Mouse (Mus musculus): ENCODE results near the gene Gzmf. TPM values are rescaled to one million over a fixed set of nuclear protein-coding genes. Genes with fewer than 3 reads are reported as not detected.
"Not testable (repeated sequence)": the region's sequence is repeated elsewhere in the genome, so short reads cannot be mapped to it uniquely, and the experiment has no call there.

Gene Gzmf
- polyA plus RNA-seq, 1 experiment from 2014 or later = not detected

- Histone ChIP-seq H3K4me2 (no peak within 1 kb of the TSS), H3K4me3 (ENCODE audit: low read depth, low read length) (no peak within 1 kb of the TSS), H3K27me3 (ENCODE audit: control insufficient read depth, insufficient read depth, low read length) (no peaks in the 10 kb centered on the region), H3K4me1 (ENCODE audit: control insufficient read depth, insufficient read depth, low read length) (no peaks in the 10 kb centered on the region), H3K9me3 (replicated peaks; ENCODE audit: control insufficient read depth, low read length) (no peaks in the 10 kb centered on the region), H3K9ac (ENCODE audit: low read depth, low read length) (no peak within 1 kb of the TSS), H3K36me3 (ENCODE audit: control insufficient read depth, insufficient read depth, low read length) (no peaks in the 10 kb centered on the region), H3K27ac (ENCODE audit: low read depth, low read length) (no peak within 1 kb of the TSS)
- 86% methylated on average over 5 of the region's 5 CpGs for WGBS (ENCODE audit: insufficient replicate concordance)
- ATAC-seq (replicated peaks; ENCODE audit: insufficient number of reproducible peaks, low FRiP score, low TSS enrichment) = no peak
These were observed 36.7 kb downstream of the Gzmf start, which contains the start of gene Gzmn for GRCm38 (mm10) chr14:56174499-56174898. Gene Gzmn (minus strand): TSS chr14:56174599.

GRCm38 (mm10) chr14:56173396-56173795 lies 37.8 kb downstream of the Gzmf start:
- 81% methylated on average over 6 of the region's 6 CpGs for WGBS (ENCODE audit: insufficient replicate concordance)
- no peak overlapping the region for H3K4me2 ChIP-seq
- no peaks in the 10 kb centered on the region for H3K4me1 ChIP-seq (ENCODE audit: control insufficient read depth, insufficient read depth, low read length)
- H3K27ac ChIP-seq (ENCODE audit: low read depth, low read length) = no peak overlapping the region
- no peak for ATAC-seq (replicated peaks; ENCODE audit: insufficient number of reproducible peaks, low FRiP score, low TSS enrichment)
- no peak overlapping the region for H3K4me3 ChIP-seq (ENCODE audit: low read depth, low read length)
- no peaks in the 10 kb centered on the region for H3K9me3 ChIP-seq (replicated peaks; ENCODE audit: control insufficient read depth, low read length)
- H3K27me3 ChIP-seq (ENCODE audit: control insufficient read depth, insufficient read depth, low read length) = no peaks in the 10 kb centered on the region
- no peaks in the 10 kb centered on the region for H3K36me3 ChIP-seq (ENCODE audit: control insufficient read depth, insufficient read depth, low read length)
- no peak overlapping the region for H3K9ac ChIP-seq (ENCODE audit: low read depth, low read length)

- H3K9ac ChIP-seq (ENCODE audit: low read depth, low read length) = no peak overlapping the region
- no peak overlapping the region for H3K4me3 ChIP-seq (ENCODE audit: low read depth, low read length)
- no peak overlapping the region for H3K27ac ChIP-seq (ENCODE audit: low read depth, low read length)
- no peak overlapping the region for H3K4me2 ChIP-seq
- WGBS (ENCODE audit: insufficient replicate concordance) = 82% methylated on average over 5 of the region's 5 CpGs
- ATAC-seq (replicated peaks; ENCODE audit: insufficient number of reproducible peaks, low FRiP score, low TSS enrichment) = no peak
- H3K27me3 ChIP-seq (ENCODE audit: control insufficient read depth, insufficient read depth, low read length) = no peaks in the 10 kb centered on the region
- H3K36me3 ChIP-seq (ENCODE audit: control insufficient read depth, insufficient read depth, low read length) = no peaks in the 10 kb centered on the region
- H3K9me3 ChIP-seq (replicated peaks; ENCODE audit: control insufficient read depth, low read length) = no peaks in the 10 kb centered on the region
- H3K4me1 ChIP-seq (ENCODE audit: control insufficient read depth, insufficient read depth, low read length) = no peaks in the 10 kb centered on the region
These were observed 38.5 kb downstream of the Gzmf start for GRCm38 (mm10) chr14:56172744-56173143.

- H3K4me2 ChIP-seq = no peak overlapping the region
- H3K9me3 ChIP-seq (replicated peaks; ENCODE audit: control insufficient read depth, low read length) = no peaks in the 10 kb centered on the region
- WGBS (ENCODE audit: insufficient replicate concordance) = 61% methylated on average over 6 of the region's 6 CpGs
- no peak overlapping the region for H3K4me3 ChIP-seq (ENCODE audit: low read depth, low read length)
- no peak overlapping the region for H3K27ac ChIP-seq (ENCODE audit: low read depth, low read length)
- H3K27me3 ChIP-seq (ENCODE audit: control insufficient read depth, insufficient read depth, low read length) = no peaks in the 10 kb centered on the region
- ATAC-seq (replicated peaks; ENCODE audit: insufficient number of reproducible peaks, low FRiP score, low TSS enrichment) = no peak
- H3K4me1 ChIP-seq (ENCODE audit: control insufficient read depth, insufficient read depth, low read length) = no peaks in the 10 kb centered on the region
- H3K36me3 ChIP-seq (ENCODE audit: control insufficient read depth, insufficient read depth, low read length) = no peaks in the 10 kb centered on the region
- no peak overlapping the region for H3K9ac ChIP-seq (ENCODE audit: low read depth, low read length)
These were observed 43.2 kb downstream of the Gzmf start for GRCm38 (mm10) chr14:56168009-56168408.

GRCm38 (mm10) chr14:56162109-56162508 lies 49.1 kb downstream of the Gzmf start:
- Histone ChIP-seq H3K9me3 (replicated peaks; ENCODE audit: control insufficient read depth, low read length) (no peaks in the 10 kb centered on the region), H3K4me1 (ENCODE audit: control insufficient read depth, insufficient read depth, low read length) (no peaks in the 10 kb centered on the region), H3K27ac (ENCODE audit: low read depth, low read length) (no peak overlapping the region), H3K9ac (ENCODE audit: low read depth, low read length) (no peak overlapping the region), H3K36me3 (ENCODE audit: control insufficient read depth, insufficient read depth, low read length) (no peaks in the 10 kb centered on the region), H3K27me3 (ENCODE audit: control insufficient read depth, insufficient read depth, low read length) (no peaks in the 10 kb centered on the region), H3K4me3 (ENCODE audit: low read depth, low read length) (no peak overlapping the region), H3K4me2 (no peak overlapping the region)
- ATAC-seq (replicated peaks; ENCODE audit: insufficient number of reproducible peaks, low FRiP score, low TSS enrichment) = no peak
- 62% methylated on average over 2 of the region's 2 CpGs for WGBS (ENCODE audit: insufficient replicate concordance)

GRCm38 (mm10) chr14:56159479-56159878 lies 51.7 kb downstream of the Gzmf start, which contains the start of gene Gzmg:
Gene Gzmg (minus strand): TSS chr14:56159579.
- H3K4me3 ChIP-seq (ENCODE audit: low read depth, low read length); H3K36me3 ChIP-seq (ENCODE audit: control insufficient read depth, insufficient read depth, low read length); H3K4me2 ChIP-seq; H3K9ac ChIP-seq (ENCODE audit: low read depth, low read length); H3K27ac ChIP-seq (ENCODE audit: low read depth, low read length); H3K4me1 ChIP-seq (ENCODE audit: control insufficient read depth, insufficient read depth, low read length); ATAC-seq (replicated peaks; ENCODE audit: insufficient number of reproducible peaks, low FRiP score, low TSS enrichment); H3K9me3 ChIP-seq (replicated peaks; ENCODE audit: control insufficient read depth, low read length); H3K27me3 ChIP-seq (ENCODE audit: control insufficient read depth, insufficient read depth, low read length): not testable (repeated sequence)
- 63% methylated on average over 2 of the region's 2 CpGs for WGBS (ENCODE audit: insufficient replicate concordance)

GRCm38 (mm10) chr14:56155340-56155739 lies 55.9 kb downstream of the Gzmf start:
- H3K9me3 ChIP-seq (replicated peaks; ENCODE audit: control insufficient read depth, low read length) = no peaks in the 10 kb centered on the region
- no peaks in the 10 kb centered on the region for H3K4me1 ChIP-seq (ENCODE audit: control insufficient read depth, insufficient read depth, low read length)
- H3K4me2 ChIP-seq = no peak overlapping the region
- H3K9ac ChIP-seq (ENCODE audit: low read depth, low read length) = no peak overlapping the region
- no peaks in the 10 kb centered on the region for H3K36me3 ChIP-seq (ENCODE audit: control insufficient read depth, insufficient read depth, low read length)
- no peak overlapping the region for H3K27ac ChIP-seq (ENCODE audit: low read depth, low read length)
- H3K27me3 ChIP-seq (ENCODE audit: control insufficient read depth, insufficient read depth, low read length) = no peaks in the 10 kb centered on the region
- no peak overlapping the region for H3K4me3 ChIP-seq (ENCODE audit: low read depth, low read length)
- WGBS (ENCODE audit: insufficient replicate concordance) = 60% methylated on average over 2 of the region's 2 CpGs
- ATAC-seq (replicated peaks; ENCODE audit: insufficient number of reproducible peaks, low FRiP score, low TSS enrichment) = no peak

Other genes starting within 250 kb of the Gzmf start
- not detected in 2 replicates for gene Mcpt1, start 193.4 kb downstream of the Gzmf start, polyA plus RNA-seq (2014; fragmentation: Nextera tagmentation; extraction: Ambion mirVana)
- gene Mcpt9, start 180.9 kb downstream of the Gzmf start, polyA plus RNA-seq (2014; fragmentation: Nextera tagmentation; extraction: Ambion mirVana) = not detected in 2 replicates
- not detected in 2 replicates for gene Mcpt2, start 169.4 kb downstream of the Gzmf start, polyA plus RNA-seq (2014; fragmentation: Nextera tagmentation; extraction: Ambion mirVana)
- not detected in 2 replicates for gene Mcpt4, start 149.1 kb downstream of the Gzmf start, polyA plus RNA-seq (2014; fragmentation: Nextera tagmentation; extraction: Ambion mirVana)
- gene Mcpt8, start 126.1 kb downstream of the Gzmf start, polyA plus RNA-seq (2014; fragmentation: Nextera tagmentation; extraction: Ambion mirVana) = not detected in 2 replicates
- 0.21 TPM in 1 of 2 replicates, not detected in the other for gene Ctsg, start 108.8 kb downstream of the Gzmf start, polyA plus RNA-seq (2014; fragmentation: Nextera tagmentation; extraction: Ambion mirVana)
- not detected in 2 replicates for gene Gzme, start 90.8 kb downstream of the Gzmf start, polyA plus RNA-seq (2014; fragmentation: Nextera tagmentation; extraction: Ambion mirVana)
- not detected in 2 replicates for gene Gzmd, start 78.8 kb downstream of the Gzmf start, polyA plus RNA-seq (2014; fragmentation: Nextera tagmentation; extraction: Ambion mirVana)
- not detected in 2 replicates for gene Gzmg, start 51.8 kb downstream of the Gzmf start, polyA plus RNA-seq (2014; fragmentation: Nextera tagmentation; extraction: Ambion mirVana)
- not detected in 2 replicates for gene Gzmn, start 36.8 kb downstream of the Gzmf start, polyA plus RNA-seq (2014; fragmentation: Nextera tagmentation; extraction: Ambion mirVana)
- gene Gzmc, start 23.2 kb upstream of the Gzmf start, polyA plus RNA-seq (2014; fragmentation: Nextera tagmentation; extraction: Ambion mirVana) = not detected in 2 replicates
- not detected in 2 replicates for gene Gzmb, start 50.8 kb upstream of the Gzmf start, polyA plus RNA-seq (2014; fragmentation: Nextera tagmentation; extraction: Ambion mirVana)
- not detected in 2 replicates for gene Atp12a, start 153.7 kb upstream of the Gzmf start, polyA plus RNA-seq (2014; fragmentation: Nextera tagmentation; extraction: Ambion mirVana)
- gene Rnf17, start 191.2 kb upstream of the Gzmf start, polyA plus RNA-seq (2014; fragmentation: Nextera tagmentation; extraction: Ambion mirVana) = 3.2 and 4.8 TPM in 2 replicates